Mouse (Mus musculus) embryonic facial prominence, embryonic 13.5 days (tissue): ENCODE measurements around the gene Tmco1. TPM values are rescaled to one million over a fixed set of nuclear protein-coding genes. Genes with fewer than 3 reads are reported as not detected.

ENCODE experiments used
- ATAC-seq: fragments of 200-750 bp; cut with Nextera tagmentation; 2 replicates; pipeline ENCODE4 v1.8.0; 2017; ENCODE audit warnings: low read depth; ENCODE audit not compliant: insufficient number of reproducible peaks, insufficient read depth, low FRiP score, low TSS enrichment
- H3K27ac ChIP-seq: fragments of 300-500 bp; sonication (generic); 2 replicates; pipeline ENCODE4 v1.5.1; 2015; ENCODE audit warnings: moderate library complexity, mild to moderate bottlenecking, inconsistent platforms
- H3K27me3 ChIP-seq: fragments of 300-500 bp; sonication (generic); 2 replicates; pipeline ENCODE4 v1.6.1; 2015; ENCODE audit warnings: mild to moderate bottlenecking, inconsistent platforms
- H3K36me3 ChIP-seq: fragments of 300-500 bp; sonication (generic); 2 replicates; pipeline ENCODE4 v1.6.1; 2015; ENCODE audit warnings: mild to moderate bottlenecking, inconsistent platforms
- H3K4me1 ChIP-seq: fragments of 300-500 bp; sonication (generic); 2 replicates; pipeline ENCODE4 v1.6.1; 2015; ENCODE audit warnings: inconsistent platforms
- H3K4me2 ChIP-seq: fragments of 300-500 bp; sonication (generic); 2 replicates; pipeline ENCODE4 v1.6.1; 2015; ENCODE audit warnings: moderate library complexity, mild to moderate bottlenecking, inconsistent platforms
- H3K4me3 ChIP-seq: fragments of 300-500 bp; sonication (generic); 2 replicates; pipeline ENCODE4 v1.5.1; 2015; ENCODE audit warnings: mild to moderate bottlenecking, inconsistent platforms
- H3K9ac ChIP-seq: fragments of 300-500 bp; sonication (generic); 2 replicates; pipeline ENCODE4 v1.6.1; 2015; ENCODE audit warnings: mild to moderate bottlenecking, inconsistent platforms
- H3K9me3 ChIP-seq: fragments of 300-500 bp; sonication (generic); 2 replicates; pipeline ENCODE4 v1.6.1; 2016; ENCODE audit warnings: inconsistent platforms
- WGBS: fragments of 180-500 bp; shearing (Covaris S2); methylation state at CpG from one replicate; pipeline ENCODE4 v1.1.7; 2015; ENCODE audit warnings: mixed read lengths; 5-methylcytosine and 5-hydroxymethylcytosine counted together
- polyA plus RNA-seq: library from polyadenylated mRNA; unstranded; fragments of >200 nt; fragmentation: Nextera tagmentation; extraction: Ambion mirVana; gene quantifications from 2 replicates; pipeline ENCODE4 v1.2.1, GENCODE M21; 2015

The Tmco1 gene
- polyA plus RNA-seq, 1 experiment from 2014 or later: 82.1 TPM

GRCm38 (mm10) chr1:167271841-167272240 is 36.3 kb upstream of the Tmco1 start:
- Histone ChIP-seq H3K27ac (no peak overlapping the region), H3K27me3 (no peaks in the 10 kb centered on the region), H3K4me2 (no peak overlapping the region), H3K36me3 (no peaks in the 10 kb centered on the region), H3K4me3 (no peak overlapping the region), H3K9ac (no peak overlapping the region), H3K4me1 (peaks cover 50% of the 10 kb centered on the region), H3K9me3 (no peaks in the 10 kb centered on the region)
- 25% methylated on average over 8 of the region's 8 CpGs for WGBS
- no peak for ATAC-seq

- Histone ChIP-seq H3K9me3 (no peaks in the 10 kb centered on the region), H3K9ac (no peak overlapping the region), H3K27ac (no peak overlapping the region), H3K4me1 (peaks cover 47% of the 10 kb centered on the region), H3K4me2 (no peak overlapping the region), H3K36me3 (no peaks in the 10 kb centered on the region), H3K27me3 (no peaks in the 10 kb centered on the region), H3K4me3 (no peak overlapping the region)
- no peak for ATAC-seq
- WGBS: 72% methylated on average over 14 of the region's 14 CpGs
Measured at GRCm38 (mm10) chr1:167273380-167274163, 34.6 kb upstream of the Tmco1 start.

DNA sequence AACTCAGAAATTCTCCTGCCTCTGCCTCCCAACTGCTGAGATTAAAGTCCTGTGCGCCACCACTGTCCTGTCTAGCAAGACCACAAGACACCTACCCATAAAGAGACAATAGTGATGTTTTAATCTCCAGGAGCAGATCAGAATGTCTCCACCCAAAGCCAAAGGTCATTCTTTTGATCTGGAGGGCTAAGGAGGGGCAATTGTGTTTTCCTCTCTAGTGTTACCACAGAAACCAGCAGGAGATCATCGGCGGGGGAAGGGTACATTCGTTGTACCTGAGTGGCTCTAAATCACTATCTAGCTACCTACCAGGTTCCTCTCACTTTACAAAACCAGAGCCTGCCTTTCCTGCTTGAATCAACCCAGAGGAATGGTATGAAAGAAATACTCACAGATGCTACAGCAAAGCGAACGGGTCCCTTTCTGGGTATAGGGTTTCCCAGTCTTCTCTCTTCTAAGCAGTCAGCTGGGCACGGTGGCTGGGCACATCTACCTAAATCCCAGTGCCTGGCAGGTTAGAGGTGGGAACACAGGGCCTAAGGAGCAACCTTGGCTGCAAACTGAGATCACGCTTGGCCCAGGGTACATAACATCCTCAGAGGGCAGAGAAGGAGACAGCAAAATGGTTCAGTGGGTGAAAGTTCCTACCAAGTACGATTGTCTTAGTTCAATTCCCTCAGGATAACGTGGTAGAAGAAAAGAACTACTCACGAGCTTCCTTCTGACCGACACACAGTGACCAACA is 33.4 kb upstream of the Tmco1 start:
- 83% methylated on average over 12 of the region's 12 CpGs for WGBS
- Histone ChIP-seq H3K9me3 (no peaks in the 10 kb centered on the region), H3K4me2 (no peak overlapping the region), H3K4me1 (peaks cover 41% of the 10 kb centered on the region), H3K4me3 (no peak overlapping the region), H3K9ac (no peak overlapping the region), H3K27ac (no peak overlapping the region), H3K27me3 (no peaks in the 10 kb centered on the region), H3K36me3 (peaks cover 4% of the 10 kb centered on the region; the same call in 1 of the 2 replicates)
- no peak for ATAC-seq

DNA sequence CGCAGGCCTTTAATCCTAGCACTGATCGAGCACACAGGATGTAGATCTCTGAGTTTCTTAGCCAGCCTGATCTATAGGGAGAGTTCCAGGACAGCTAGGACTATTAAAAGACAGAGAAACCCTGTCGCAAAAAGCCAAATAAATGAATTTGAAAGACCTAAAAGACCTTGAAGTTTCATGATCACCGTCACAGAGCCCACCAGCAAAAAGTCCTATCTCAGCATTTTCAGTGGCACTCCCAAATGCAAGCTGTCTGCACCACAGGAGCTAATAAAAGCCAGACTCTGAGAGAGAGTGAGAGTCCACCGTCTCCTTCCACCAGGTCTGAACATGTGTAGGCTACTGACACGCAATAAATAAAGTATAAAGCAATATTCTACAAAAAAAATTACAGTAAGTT is 29.8 kb upstream of the Tmco1 start:
- H3K4me1 ChIP-seq: peaks cover 30% of the 10 kb centered on the region
- no peak overlapping the region for H3K9ac ChIP-seq
- H3K4me3 ChIP-seq: no peak overlapping the region
- H3K4me2 ChIP-seq: no peak overlapping the region
- ATAC-seq: no peak
- H3K27me3 ChIP-seq: no peaks in the 10 kb centered on the region
- H3K9me3 ChIP-seq: no peaks in the 10 kb centered on the region
- peaks cover 4% of the 10 kb centered on the region; the same call in 1 of the 2 replicates for H3K36me3 ChIP-seq
- WGBS: 60% methylated on average over 6 of the region's 6 CpGs
- H3K27ac ChIP-seq: no peak overlapping the region

GRCm38 (mm10) chr1:167279160-167279715 is 28.9 kb upstream of the Tmco1 start:
- Histone ChIP-seq H3K9me3 (no peaks in the 10 kb centered on the region), H3K27me3 (no peaks in the 10 kb centered on the region), H3K27ac (no peak overlapping the region; the same call in 1 of the 2 replicates), H3K4me3 (no peak overlapping the region), H3K9ac (no peak overlapping the region), H3K4me1 (peaks cover 22% of the 10 kb centered on the region), H3K36me3 (peaks cover 4% of the 10 kb centered on the region; the same call in 1 of the 2 replicates), H3K4me2 (no peak overlapping the region)
- WGBS: 82% methylated on average over 13 of the region's 13 CpGs
- ATAC-seq: no peak

DNA sequence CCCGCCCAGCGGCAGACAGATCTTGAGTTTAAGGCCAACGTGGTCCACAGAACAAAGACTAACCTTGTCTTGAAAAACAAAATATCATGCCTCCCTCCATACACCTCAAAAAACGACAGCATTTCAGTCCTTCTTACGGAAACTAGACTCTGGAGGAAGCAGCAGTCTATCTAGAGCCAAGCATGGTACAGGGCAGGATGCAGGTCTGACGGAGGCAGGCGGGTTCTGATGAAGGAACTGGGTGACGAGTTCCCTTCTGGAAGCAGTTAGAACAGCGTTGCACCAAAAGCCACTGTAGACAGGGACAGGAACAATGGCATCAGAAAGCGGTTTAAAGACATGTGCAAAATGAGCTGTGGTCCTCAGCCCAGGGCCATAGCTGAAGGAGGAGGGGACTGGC is 28.1 kb upstream of the Tmco1 start:
- no peaks in the 10 kb centered on the region for H3K9me3 ChIP-seq
- peaks cover 4% of the 10 kb centered on the region; the same call in 1 of the 2 replicates for H3K36me3 ChIP-seq
- 82% methylated on average over 10 of the region's 10 CpGs for WGBS
- no peak overlapping the region for H3K27ac ChIP-seq
- H3K4me3 ChIP-seq: no peak overlapping the region
- H3K9ac ChIP-seq: no peak overlapping the region
- no peaks in the 10 kb centered on the region for H3K27me3 ChIP-seq
- ATAC-seq: no peak
- no peak overlapping the region for H3K4me2 ChIP-seq
- H3K4me1 ChIP-seq: peaks cover 22% of the 10 kb centered on the region

DNA sequence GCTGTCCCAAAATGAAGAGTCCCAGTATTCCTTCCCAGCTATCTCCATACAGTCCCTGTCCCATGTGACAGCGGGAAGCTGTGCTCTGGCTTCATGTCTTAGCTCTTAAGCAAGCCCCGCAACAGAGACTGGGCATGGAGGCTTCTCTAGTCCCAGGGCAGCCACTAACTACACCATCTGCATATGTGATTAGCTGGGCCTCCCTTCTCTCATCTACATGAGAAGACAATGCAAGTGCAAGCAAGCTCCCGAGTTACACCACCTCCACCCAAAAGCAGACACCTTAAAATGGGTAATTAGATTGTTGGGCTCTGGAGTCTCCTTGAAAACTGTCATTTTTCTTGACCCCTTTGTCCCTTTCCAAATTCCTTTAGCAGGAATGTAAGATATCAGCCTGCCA is 26.1 kb upstream of the Tmco1 start:
- H3K4me1 ChIP-seq: peaks cover 29% of the 10 kb centered on the region
- H3K9ac ChIP-seq: peak overlapping the region; percentile 87; the same call in 1 of the 2 replicates
- 78% methylated on average over 3 of the region's 3 CpGs for WGBS
- no peak overlapping the region for H3K4me2 ChIP-seq
- H3K4me3 ChIP-seq: no peak overlapping the region
- H3K27ac ChIP-seq: no peak overlapping the region
- peaks cover 3% of the 10 kb centered on the region; the same call in 1 of the 2 replicates for H3K27me3 ChIP-seq
- ATAC-seq: no peak
- peaks cover 4% of the 10 kb centered on the region; the same call in 1 of the 2 replicates for H3K36me3 ChIP-seq
- no peaks in the 10 kb centered on the region for H3K9me3 ChIP-seq

GRCm38 (mm10) chr1:167282768-167283167 is 25.4 kb upstream of the Tmco1 start:
- WGBS: 52% methylated on average over 5 of the region's 5 CpGs
- no peak for ATAC-seq
- H3K27ac ChIP-seq: peak overlapping the region; percentile 93; the same call in 1 of the 2 replicates

GRCm38 (mm10) chr1:167283441-167284257 is 24.5 kb upstream of the Tmco1 start:
- peaks cover 28% of the 10 kb centered on the region for H3K4me1 ChIP-seq
- H3K36me3 ChIP-seq: peaks cover 4% of the 10 kb centered on the region; the same call in 1 of the 2 replicates
- ATAC-seq: no peak
- H3K9ac ChIP-seq: peak overlapping the region; percentile 87
- no peaks in the 10 kb centered on the region for H3K9me3 ChIP-seq
- H3K4me3 ChIP-seq: peak overlapping the region; percentile 86
- peaks cover 5% of the 10 kb centered on the region; the same call in 1 of the 2 replicates for H3K27me3 ChIP-seq
- peak overlapping the region; percentile 73 for H3K4me2 ChIP-seq
- H3K27ac ChIP-seq: peak overlapping the region; percentile 93
- WGBS: under 1% methylated on average over 44 of the region's 44 CpGs

More at GRCm38 (mm10) chr1:167282768-167283167, 25.4 kb upstream of the Tmco1 start:
- H3K9ac ChIP-seq: peak overlapping the region; percentile 87; the same call in 1 of the 2 replicates
- peak overlapping the region; percentile 73 for H3K4me2 ChIP-seq
- H3K36me3 ChIP-seq: peaks cover 4% of the 10 kb centered on the region; the same call in 1 of the 2 replicates
- peak overlapping the region; percentile 86 for H3K4me3 ChIP-seq
- no peaks in the 10 kb centered on the region for H3K9me3 ChIP-seq
- H3K4me1 ChIP-seq: peaks cover 29% of the 10 kb centered on the region
- peaks cover 5% of the 10 kb centered on the region; the same call in 1 of the 2 replicates for H3K27me3 ChIP-seq

GRCm38 (mm10) chr1:167284258-167284836 is 23.8 kb upstream of the Tmco1 start:
- peak overlapping the region; percentile 93 for H3K27ac ChIP-seq
- H3K9ac ChIP-seq: peak overlapping the region; percentile 87
- ATAC-seq: peak; percentile 45
- peaks cover 28% of the 10 kb centered on the region for H3K4me1 ChIP-seq
- peak overlapping the region; percentile 86 for H3K4me3 ChIP-seq
- H3K4me2 ChIP-seq: peak overlapping the region; percentile 73
- H3K27me3 ChIP-seq: peaks cover 9% of the 10 kb centered on the region
- H3K9me3 ChIP-seq: no peaks in the 10 kb centered on the region
- no peaks in the 10 kb centered on the region; the same call in 1 of the 2 replicates for H3K36me3 ChIP-seq
- WGBS: under 1% methylated on average over 68 of the region's 73 CpGs
